In the genomic region with DNA sequence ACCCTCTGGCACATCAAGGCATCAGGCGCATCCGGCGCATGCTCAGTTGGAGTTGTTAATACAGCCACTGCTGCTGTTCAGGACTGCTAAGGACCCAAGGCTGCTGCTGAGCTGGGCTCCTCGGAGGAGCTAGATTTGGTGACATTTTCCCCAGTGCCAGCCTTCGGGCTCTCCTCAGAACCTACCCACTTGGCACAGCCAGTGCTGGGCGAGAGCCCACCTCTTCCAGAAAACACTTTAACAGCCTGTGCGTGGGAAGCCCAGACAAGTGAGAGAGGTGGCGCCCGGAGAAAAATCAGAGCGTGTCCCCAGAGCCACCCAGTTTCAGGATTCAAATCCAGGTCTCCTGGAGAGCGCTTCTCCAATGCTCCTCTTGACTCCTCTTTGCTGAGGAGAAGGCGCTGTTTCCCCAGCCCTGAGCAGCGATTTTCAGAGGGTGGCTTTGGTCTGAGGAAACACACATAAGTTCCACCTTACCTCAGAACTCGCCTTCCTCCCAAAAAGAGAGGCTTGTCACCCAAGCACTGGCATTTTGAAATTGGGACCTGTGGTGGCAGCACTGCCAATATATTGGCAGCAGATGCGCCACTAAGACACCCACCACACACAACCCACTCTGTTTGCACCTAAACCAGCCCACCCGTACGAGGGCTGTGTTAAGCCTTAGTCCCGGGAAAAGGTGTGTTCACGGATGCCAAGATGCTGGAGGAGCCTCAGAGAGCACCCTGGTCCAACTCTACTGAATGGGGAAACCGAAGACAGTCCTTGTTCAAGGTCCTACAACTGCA, we compare ENCODE assay signal across 20 mouse cellular contexts.
DNase-seq lines count a peak whose midpoint lies in the region; ATAC-seq and TF ChIP-seq lines count a peak whose summit lies in the region.
"Had no signal": no experiment of that assay in that cellular context is flagged by ENCODE, and none has a peak within 500 bp of the region (broad histone marks: within the 10 kb centered on the region; RNA-seq: fewer than 3 reads in every experiment).

No protein-coding gene starts in this region.

- H3K9me3 ChIP-seq in intestine, postnatal 0 days (ENCODE audit: control insufficient read depth), result no peaks in the 10 kb centered on the region
- H3K9me3 ChIP-seq: heart, embryonic 15.5 days; hindbrain, embryonic 12.5 days; intestine, embryonic 15.5 days; limb, embryonic 13.5 days; liver, embryonic 15.5 days; midbrain, embryonic 10.5 days had no signal

- 79% methylated on average over 20 of the region's 20 CpGs for WGBS in intestine, postnatal 0 days

- H3K27ac ChIP-seq in left cerebral cortex, adult 2 months, result peak overlapping the region; percentile 76
- no peak overlapping the region for H3K27ac ChIP-seq in intestine, postnatal 0 days (ENCODE audit: low read depth, low read length)
- H3K27ac ChIP-seq: heart, embryonic 15.5 days; hindbrain, embryonic 12.5 days; intestine, embryonic 15.5 days; kidney, postnatal 0 days; limb, embryonic 13.5 days; liver, embryonic 15.5 days; midbrain, embryonic 10.5 days had no signal

- ATAC-seq in intestine, postnatal 0 days, result no peak
- ATAC-seq: intestine, embryonic 15.5 days had no signal

- no peak overlapping the region for H3K4me3 ChIP-seq in left cerebral cortex, adult 2 months
- no peak overlapping the region for H3K4me3 ChIP-seq in intestine, postnatal 0 days (ENCODE audit: low read depth, low read length)
- H3K4me3 ChIP-seq: heart, embryonic 15.5 days; hindbrain, embryonic 12.5 days; intestine, embryonic 15.5 days; limb, embryonic 13.5 days; liver, embryonic 15.5 days; midbrain, embryonic 10.5 days had no signal

- peak; percentile 61 to 69 for DNase-seq in frontal cortex, postnatal 10 days (ENCODE audit: low spot score in 2 of 2)
- DNase-seq in layer of hippocampus, adult 18-20 months (ENCODE audit: low spot score in 2 of 2), result peak; percentile 71 to 78
- peak; percentile 69 to 74 for DNase-seq in left cerebral cortex, adult 2 months (ENCODE audit: extremely low spot score in 1 of 2, low spot score in 2 of 2)
- DNase-seq in right cerebral cortex, postnatal 10 days (ENCODE audit: low spot score in 2 of 2), result peak; percentile 87 to 89
- no peak for DNase-seq in gastrocnemius, adult 18-20 months (ENCODE audit: low spot score)
- no peak for DNase-seq in retina, postnatal 1 day
- DNase-seq in lung, adult 18-20 months, result no peak
- DNase-seq: adrenal gland, postnatal 14 days; heart, adult 18-20 months; lung, postnatal 36 days; thymus, postnatal 25 days had no signal

- no peaks in the 10 kb centered on the region for H3K27me3 ChIP-seq in intestine, postnatal 0 days (replicated peaks; ENCODE audit: control insufficient read depth, insufficient read depth, low read length)
- H3K27me3 ChIP-seq: liver, embryonic 15.5 days had no signal

- no peak overlapping the region for H3K4me2 ChIP-seq in intestine, postnatal 0 days (replicated peaks; ENCODE audit: low read depth)
- H3K4me2 ChIP-seq: heart, embryonic 15.5 days; hindbrain, embryonic 12.5 days; intestine, embryonic 15.5 days; limb, embryonic 13.5 days; liver, embryonic 15.5 days had no signal

- H3K36me3 ChIP-seq in intestine, postnatal 0 days (ENCODE audit: control insufficient read depth, insufficient read depth), result no peaks in the 10 kb centered on the region
- H3K36me3 ChIP-seq: G1E; heart, embryonic 15.5 days; hindbrain, embryonic 12.5 days; intestine, embryonic 15.5 days; limb, embryonic 13.5 days; liver, embryonic 15.5 days; midbrain, embryonic 10.5 days had no signal

- H3K9ac ChIP-seq in intestine, postnatal 0 days (ENCODE audit: low read depth, low read length), result no peak overlapping the region
- H3K9ac ChIP-seq: heart, embryonic 15.5 days; hindbrain, embryonic 12.5 days; intestine, embryonic 15.5 days; limb, embryonic 13.5 days; liver, embryonic 15.5 days had no signal

- intact Hi-C loops in left cerebral cortex, adult 2 months (cut with DNase I), result loop anchor here (1.0 to 5.0 kb wide), 3 partner anchors 90 to 334 kb away; no protein-coding TSS in a partner anchor

- no peaks in the 10 kb centered on the region for H3K4me1 ChIP-seq in intestine, postnatal 0 days (replicated peaks; ENCODE audit: control insufficient read depth, insufficient read depth, low read length)
- H3K4me1 ChIP-seq: heart, embryonic 15.5 days; hindbrain, embryonic 12.5 days; intestine, embryonic 15.5 days; limb, embryonic 13.5 days; liver, embryonic 15.5 days; midbrain, embryonic 10.5 days had no signal

- TF ChIP-seq CTCF in left cerebral cortex, adult 2 months (IDR thresholded peaks at IDR 0.05), result no peak
- no peak for TF ChIP-seq CTCF in intestine, postnatal 0 days (IDR thresholded peaks at IDR 0.05; ENCODE audit: low read depth)

Comparison
In these comparisons a context has a peak if more than half of its experiments do, and no peak if none do; other contexts are left out.
1. DNase-seq: peak in frontal cortex, postnatal 10 days (2 of 2), layer of hippocampus, adult 18-20 months (2 of 2), left cerebral cortex, adult 2 months (2 of 2) and right cerebral cortex, postnatal 10 days (2 of 2); none in gastrocnemius, adult 18-20 months (single experiment), retina, postnatal 1 day (single experiment) and lung, adult 18-20 months (0 of 2).